Mouse (Mus musculus): ENCODE measurements around the gene Gm21293. TPM values are rescaled to one million over a fixed set of nuclear protein-coding genes. Genes with fewer than 3 reads are reported as not detected.
"Not testable (repeated sequence)": the region's sequence is repeated elsewhere in the genome, so short reads cannot be mapped to it uniquely, and the experiment has no call there.

Gene Gm21293
- not detected in 2 replicates for polyA plus RNA-seq (2012; rRNA removed)

- H3K4me3 ChIP-seq (replicated peaks; ENCODE audit: extremely low read depth, low read depth, low read length); H3K4me1 ChIP-seq (ENCODE audit: control insufficient read depth, insufficient read depth, low read length); DNase-seq: not testable (repeated sequence)
- WGBS = no CpG with 5 or more reads among the region's 3 CpGs
Observed at GRCm38 (mm10) chr10:104142687-104143086, at the start of gene Gm21293. TSS of gene Gm21293 (plus strand) at chr10:104142987.

- Histone ChIP-seq H3K4me3 (replicated peaks; ENCODE audit: extremely low read depth, low read depth, low read length) (no peak overlapping the region), H3K4me1 (ENCODE audit: control insufficient read depth, insufficient read depth, low read length) (no peaks in the 10 kb centered on the region)
- WGBS = 32% methylated on average over 3 of the region's 3 CpGs
- TF ChIP-seq CTCF (IDR thresholded peaks at IDR 0.05; ENCODE audit: insufficient read depth, low read length) (no peak), POLR2A (IDR thresholded peaks at IDR 0.05; ENCODE audit: borderline replicate concordance, extremely low read depth, low read depth, low read length) (no peak)
- no peak for DNase-seq
Observed at GRCm38 (mm10) chr10:104110044-104110443, 32.7 kb upstream of the Gm21293 start.

GRCm38 (mm10) chr10:104118312-104118711 is 24.5 kb upstream of the Gm21293 start:
- Histone ChIP-seq H3K4me1 (ENCODE audit: control insufficient read depth, insufficient read depth, low read length) (no peaks in the 10 kb centered on the region), H3K4me3 (replicated peaks; ENCODE audit: extremely low read depth, low read depth, low read length) (no peak overlapping the region)
- TF ChIP-seq POLR2A (IDR thresholded peaks at IDR 0.05; ENCODE audit: borderline replicate concordance, extremely low read depth, low read depth, low read length) (no peak), CTCF (IDR thresholded peaks at IDR 0.05; ENCODE audit: insufficient read depth, low read length) (no peak)
- DNase-seq = no peak
- WGBS = 57% methylated on average over 2 of the region's 2 CpGs

- no CpG with 5 or more reads among the region's 3 CpGs for WGBS
- not testable (repeated sequence) for DNase-seq; H3K4me1 ChIP-seq (ENCODE audit: control insufficient read depth, insufficient read depth, low read length); H3K4me3 ChIP-seq (replicated peaks; ENCODE audit: extremely low read depth, low read depth, low read length)
Observed at GRCm38 (mm10) chr10:104151197-104151596, 8.4 kb downstream of the Gm21293 start, which contains the start of gene Gm6763. TSS of gene Gm6763 (plus strand) at chr10:104151497.

GRCm38 (mm10) chr10:104159706-104160105 is 16.9 kb downstream of the Gm21293 start, which contains the start of gene Gm8764:
TSS of gene Gm8764 (plus strand) at chr10:104160006.
- H3K4me1 ChIP-seq (ENCODE audit: control insufficient read depth, insufficient read depth, low read length); DNase-seq; H3K4me3 ChIP-seq (replicated peaks; ENCODE audit: extremely low read depth, low read depth, low read length): not testable (repeated sequence)
- no CpG with 5 or more reads among the region's 3 CpGs for WGBS

- not testable (repeated sequence) for H3K4me1 ChIP-seq (ENCODE audit: control insufficient read depth, insufficient read depth, low read length); H3K4me3 ChIP-seq (replicated peaks; ENCODE audit: extremely low read depth, low read depth, low read length); DNase-seq
- no CpG with 5 or more reads among the region's 3 CpGs for WGBS
Observed at GRCm38 (mm10) chr10:104168215-104168614, 25.4 kb downstream of the Gm21293 start, which contains the start of gene Gm21304. TSS of gene Gm21304 (plus strand) at chr10:104168515.

- DNase-seq; H3K4me1 ChIP-seq (ENCODE audit: control insufficient read depth, insufficient read depth, low read length); H3K4me3 ChIP-seq (replicated peaks; ENCODE audit: extremely low read depth, low read depth, low read length): not testable (repeated sequence)
- WGBS = no CpG with 5 or more reads among the region's 3 CpGs
Observed at GRCm38 (mm10) chr10:104176724-104177123, 33.9 kb downstream of the Gm21293 start, which contains the start of gene Gm21312. TSS of gene Gm21312 (plus strand) at chr10:104177024.

- not testable (repeated sequence) for H3K4me1 ChIP-seq (ENCODE audit: control insufficient read depth, insufficient read depth, low read length); DNase-seq; H3K4me3 ChIP-seq (replicated peaks; ENCODE audit: extremely low read depth, low read depth, low read length)
- no CpG with 5 or more reads among the region's 3 CpGs for WGBS
Observed at GRCm38 (mm10) chr10:104185233-104185632, 42.4 kb downstream of the Gm21293 start, which contains the start of gene Gm20765. TSS of gene Gm20765 (plus strand) at chr10:104185533.

- not testable (repeated sequence) for DNase-seq; H3K4me1 ChIP-seq (ENCODE audit: control insufficient read depth, insufficient read depth, low read length); H3K4me3 ChIP-seq (replicated peaks; ENCODE audit: extremely low read depth, low read depth, low read length)
- no CpG with 5 or more reads among the region's 3 CpGs for WGBS
Observed at GRCm38 (mm10) chr10:104193742-104194141, 51.0 kb downstream of the Gm21293 start, which contains the start of gene Gm4340. TSS of gene Gm4340 (plus strand) at chr10:104194042.

Other genes with a start within 250 kb of the Gm21293 start
- not detected in 2 replicates for gene Gm6763, start 8.5 kb downstream of the Gm21293 start, polyA plus RNA-seq (2012; rRNA removed)
- not detected in 2 replicates for gene Gm8764, start 17.0 kb downstream of the Gm21293 start, polyA plus RNA-seq (2012; rRNA removed)
- gene Gm21304, start 25.5 kb downstream of the Gm21293 start, polyA plus RNA-seq (2012; rRNA removed) = not detected in 2 replicates
- gene Gm21312, start 34.0 kb downstream of the Gm21293 start, polyA plus RNA-seq (2012; rRNA removed) = not detected in 2 replicates
- gene Gm20765, start 42.5 kb downstream of the Gm21293 start, polyA plus RNA-seq (2012; rRNA removed) = not detected in 2 replicates
- not detected in 2 replicates for gene Gm4340, start 51.1 kb downstream of the Gm21293 start, polyA plus RNA-seq (2012; rRNA removed)